Mouse (Mus musculus): ENCODE measurements around the gene Pdcd1lg2.

DNA sequence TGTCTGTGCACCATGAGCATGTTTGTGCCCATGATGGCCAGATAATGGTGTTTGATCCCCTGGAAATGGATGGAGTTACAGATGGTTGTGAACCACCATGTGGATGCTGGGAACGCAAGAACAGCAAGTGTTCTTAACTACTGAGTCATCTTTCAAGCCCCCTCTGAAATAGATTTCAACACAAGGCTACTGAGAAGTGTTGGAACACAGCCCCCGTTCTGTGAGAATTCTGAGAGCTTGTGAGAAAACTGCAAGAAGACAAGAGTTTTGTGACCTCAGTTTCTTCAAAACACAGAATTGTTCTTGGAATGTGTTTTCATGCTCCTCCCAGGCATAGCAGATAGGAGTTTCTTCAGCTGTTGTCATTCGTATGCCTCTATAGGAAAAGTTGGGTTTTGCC, 104.7 kb downstream of the Pdcd1lg2 start:
- TF ChIP-seq CTCF (IDR thresholded peaks at IDR 0.05; ENCODE audit: low read depth, low read length): no peak
- no peak for TF ChIP-seq POLR2A (IDR thresholded peaks at IDR 0.05; ENCODE audit: borderline replicate concordance, low read depth, low read length)

Data from bone marrow macrophage, adult 2 months (primary cell).